Mouse (Mus musculus): ENCODE results near the gene Map4k2. TPM values are rescaled to one million over a fixed set of nuclear protein-coding genes. Genes with fewer than 3 reads are reported as not detected.
A peak's percentile ranks its signal among the peaks of the same experiment; 100 is the strongest.

Gene Map4k2
- total RNA-seq, 2 experiments from 2014 or later = 7.4 to 8.3 TPM

- no peak for DNase-seq (ENCODE audit: low spot score)
These were observed 2.4 kb downstream of the Map4k2 start for GRCm38 (mm10) chr19:6343066-6343925.

- no peak for DNase-seq (ENCODE audit: low spot score)
These were observed 3.1 kb downstream of the Map4k2 start for GRCm38 (mm10) chr19:6343996-6344395.

- no peak for DNase-seq (ENCODE audit: low spot score)
These were observed 5.1 kb downstream of the Map4k2 start for GRCm38 (mm10) chr19:6346023-6346422.

GRCm38 (mm10) chr19:6346661-6347060 lies 5.7 kb downstream of the Map4k2 start:
- DNase-seq (ENCODE audit: low spot score) = no peak

GRCm38 (mm10) chr19:6347615-6348014 lies 6.7 kb downstream of the Map4k2 start:
- no peak for DNase-seq (ENCODE audit: low spot score)

- DNase-seq (ENCODE audit: low spot score) = no peak
These were observed 7.8 kb downstream of the Map4k2 start for GRCm38 (mm10) chr19:6348717-6349116.

GRCm38 (mm10) chr19:6349215-6349983 lies 8.5 kb downstream of the Map4k2 start:
- no peak for DNase-seq (ENCODE audit: low spot score)

GRCm38 (mm10) chr19:6351431-6352106 lies 10.6 kb downstream of the Map4k2 start:
- DNase-seq (ENCODE audit: low spot score) = no peak

GRCm38 (mm10) chr19:6352107-6352505 lies 11.2 kb downstream of the Map4k2 start:
- DNase-seq (ENCODE audit: low spot score) = no peak

GRCm38 (mm10) chr19:6354030-6354429 lies 13.1 kb downstream of the Map4k2 start:
- DNase-seq (ENCODE audit: low spot score) = no peak

- DNase-seq (ENCODE audit: low spot score) = no peak
These were observed 20.4 kb downstream of the Map4k2 start for GRCm38 (mm10) chr19:6361291-6361690.

GRCm38 (mm10) chr19:6363091-6363410 lies 22.1 kb downstream of the Map4k2 start:
- no peak for DNase-seq (ENCODE audit: low spot score)

- DNase-seq (ENCODE audit: low spot score) = peak; percentile 100
These were observed 22.7 kb downstream of the Map4k2 start, which contains the start of gene Sf1 for GRCm38 (mm10) chr19:6363411-6364240. Gene Sf1 (plus strand): TSS chr19:6363690.

- DNase-seq (ENCODE audit: low spot score) = peak; percentile 92
These were observed 23.4 kb downstream of the Map4k2 start for GRCm38 (mm10) chr19:6364317-6364725.

GRCm38 (mm10) chr19:6364842-6365241 lies 23.9 kb downstream of the Map4k2 start:
- no peak for DNase-seq (ENCODE audit: low spot score)

GRCm38 (mm10) chr19:6370175-6370574 lies 29.2 kb downstream of the Map4k2 start:
- DNase-seq (ENCODE audit: low spot score) = no peak

GRCm38 (mm10) chr19:6372433-6372832 lies 31.5 kb downstream of the Map4k2 start:
- DNase-seq (ENCODE audit: low spot score) = no peak

- DNase-seq (ENCODE audit: low spot score) = peak; percentile 87
These were observed 32.8 kb downstream of the Map4k2 start for GRCm38 (mm10) chr19:6373539-6374400.

GRCm38 (mm10) chr19:6374571-6374970 lies 33.6 kb downstream of the Map4k2 start:
- DNase-seq (ENCODE audit: low spot score) = no peak
